Mouse (Mus musculus) liver, postnatal 0 days (tissue): ENCODE results near the gene Ano8. TPM values are rescaled to one million over a fixed set of nuclear protein-coding genes. Genes with fewer than 3 reads are reported as not detected.

ENCODE experiments used
- ATAC-seq: fragments of 200-750 bp; cut with Nextera tagmentation; 2 replicates; pipeline ENCODE4 v1.8.0; 2017; ENCODE audit warnings: mild to moderate bottlenecking, moderate library complexity
- DNase-seq: peaks from one replicate; pipeline ENCODE4 v3.0.0-alpha.2; 2016
- H3K27ac ChIP-seq: fragments of 300-500 bp; sonication (generic); 2 replicates; pipeline ENCODE4 v1.5.1; 2014; ENCODE audit warnings: antibody characterized with exemption, moderate library complexity, mild to moderate bottlenecking, low read depth
- H3K27me3 ChIP-seq: fragments of 300-500 bp; sonication (generic); 2 replicates; pipeline ENCODE4 v1.6.1; 2014; ENCODE audit warnings: low read length, control low read depth, mixed read lengths; ENCODE audit not compliant: insufficient read depth
- H3K36me3 ChIP-seq: fragments of 300-500 bp; sonication (generic); replicated peaks from 2 replicates; pipeline ENCODE4 v1.6.1; 2014; ENCODE audit warnings: mild to moderate bottlenecking, control low read depth, low read length, moderate library complexity, mixed read lengths; ENCODE audit not compliant: insufficient read depth
- H3K4me1 ChIP-seq: fragments of 300-500 bp; sonication (generic); 2 replicates; pipeline ENCODE4 v1.6.1; 2014; ENCODE audit warnings: antibody characterized with exemption, mild to moderate bottlenecking, control low read depth; ENCODE audit not compliant: insufficient read depth
- H3K4me2 ChIP-seq: fragments of 300-500 bp; sonication (generic); 2 replicates; pipeline ENCODE4 v1.6.1; 2014; ENCODE audit warnings: low read depth, mild to moderate bottlenecking, low read length, moderate library complexity, mixed read lengths
- H3K4me3 ChIP-seq: fragments of 300-500 bp; sonication (generic); 2 replicates; pipeline ENCODE4 v1.5.1; 2014; ENCODE audit warnings: low read depth, low read length
- H3K9ac ChIP-seq: fragments of 300-500 bp; sonication (generic); replicated peaks from 2 replicates; pipeline ENCODE4 v1.6.1; 2014; ENCODE audit warnings: mild to moderate bottlenecking, moderate library complexity
- H3K9me3 ChIP-seq: fragments of 300-500 bp; sonication (generic); 2 replicates; pipeline ENCODE4 v1.6.1; 2016; ENCODE audit warnings: mild to moderate bottlenecking, control low read depth, low read length, mixed read lengths
- CTCF ChIP-seq: sonication (generic); IDR thresholded peaks from 2 replicates; pipeline ENCODE4 v1.5.1; 2016; ENCODE audit warnings: antibody characterized with exemption, low read depth
- EP300 ChIP-seq: IDR thresholded peaks from 2 replicates; pipeline ENCODE4 v1.6.1; 2016; ENCODE audit warnings: antibody characterized with exemption, low read depth, mild to moderate bottlenecking
- WGBS: fragments of 180-500 bp; shearing (Covaris S2); extraction: QIAGEN DNeasy Blood & Tissue Kit; methylation state at CpG from one replicate; pipeline ENCODE4 v1.1.7; 2014; ENCODE audit not compliant: insufficient replicate concordance; 5-methylcytosine and 5-hydroxymethylcytosine counted together
- polyA plus RNA-seq: library from polyadenylated mRNA; unstranded; fragments of >200 nt; fragmentation: Nextera tagmentation; extraction: Ambion mirVana; gene quantifications from 2 replicates; pipeline ENCODE4 v1.2.1, GENCODE M21; 2015

The Ano8 gene
- polyA plus RNA-seq, 1 experiment from 2014 or later = 0.14 TPM

- ATAC-seq = no peak
- Histone ChIP-seq H3K36me3 (peaks cover 40% of the 10 kb centered on the region), H3K9ac (no peak overlapping the region), H3K4me3 (no peak overlapping the region), H3K9me3 (no peaks in the 10 kb centered on the region), H3K4me1 (peaks cover 5% of the 10 kb centered on the region; the same call in 1 of the 2 replicates), H3K27me3 (no peaks in the 10 kb centered on the region), H3K27ac (no peak overlapping the region), H3K4me2 (no peak overlapping the region)
- TF ChIP-seq CTCF = no peak
- no peak for TF ChIP-seq EP300
- WGBS = 88% methylated on average over 25 of the region's 25 CpGs
- no peak for DNase-seq
These were observed 10.7 kb downstream of the Ano8 start for GRCm38 (mm10) chr8:71474785-71475701.

- H3K9me3 ChIP-seq = no peaks in the 10 kb centered on the region
- no peak overlapping the region for H3K4me2 ChIP-seq
- H3K9ac ChIP-seq = no peak overlapping the region
- 95% methylated on average over 18 of the region's 18 CpGs for WGBS
- H3K27ac ChIP-seq = no peak overlapping the region
- ATAC-seq = no peak
- no peaks in the 10 kb centered on the region for H3K27me3 ChIP-seq
- no peak overlapping the region for H3K4me3 ChIP-seq
- DNase-seq = no peak
- peaks cover 9% of the 10 kb centered on the region; the same call in 1 of the 2 replicates for H3K4me1 ChIP-seq
- no peak for TF ChIP-seq EP300
- TF ChIP-seq CTCF = no peak
- H3K36me3 ChIP-seq = peaks cover 40% of the 10 kb centered on the region
These were observed 11.4 kb downstream of the Ano8 start for GRCm38 (mm10) chr8:71474344-71474743.

GRCm38 (mm10) chr8:71472601-71473386, 13.0 kb downstream of the Ano8 start:
- Histone ChIP-seq H3K4me3 (no peak overlapping the region), H3K4me2 (no peak overlapping the region), H3K9ac (no peak overlapping the region), H3K9me3 (no peaks in the 10 kb centered on the region), H3K36me3 (peaks cover 40% of the 10 kb centered on the region), H3K27me3 (no peaks in the 10 kb centered on the region), H3K4me1 (peaks cover 12% of the 10 kb centered on the region; the same call in 1 of the 2 replicates), H3K27ac (no peak overlapping the region)
- DNase-seq (no peak), ATAC-seq (no peak)
- TF ChIP-seq EP300 (no peak), CTCF (peak; percentile 39)
- WGBS = 85% methylated on average over 8 of the region's 8 CpGs

GRCm38 (mm10) chr8:71471861-71472260, 13.9 kb downstream of the Ano8 start:
- no peaks in the 10 kb centered on the region for H3K27me3 ChIP-seq
- H3K4me3 ChIP-seq = no peak overlapping the region
- no peaks in the 10 kb centered on the region for H3K9me3 ChIP-seq
- DNase-seq (no peak), ATAC-seq (no peak)
- peaks cover 12% of the 10 kb centered on the region; the same call in 1 of the 2 replicates for H3K4me1 ChIP-seq
- H3K4me2 ChIP-seq = no peak overlapping the region
- no peak overlapping the region for H3K27ac ChIP-seq
- 95% methylated on average over 17 of the region's 17 CpGs for WGBS
- H3K9ac ChIP-seq = no peak overlapping the region
- no peak for TF ChIP-seq EP300
- TF ChIP-seq CTCF = no peak
- peaks cover 40% of the 10 kb centered on the region for H3K36me3 ChIP-seq

GRCm38 (mm10) chr8:71470913-71471255, 14.9 kb downstream of the Ano8 start:
- no peak overlapping the region for H3K4me2 ChIP-seq
- H3K9me3 ChIP-seq = no peaks in the 10 kb centered on the region
- no peak for TF ChIP-seq CTCF
- no peak for TF ChIP-seq EP300
- no peak overlapping the region for H3K27ac ChIP-seq
- no peaks in the 10 kb centered on the region for H3K27me3 ChIP-seq
- WGBS = 82% methylated on average over 5 of the region's 5 CpGs
- peaks cover 12% of the 10 kb centered on the region for H3K4me1 ChIP-seq
- H3K36me3 ChIP-seq = peaks cover 40% of the 10 kb centered on the region
- H3K9ac ChIP-seq = no peak overlapping the region
- ATAC-seq (no peak), DNase-seq (no peak)
- H3K4me3 ChIP-seq = no peak overlapping the region

- H3K36me3 ChIP-seq = peaks cover 41% of the 10 kb centered on the region
- 79% methylated on average over 3 of the region's 3 CpGs for WGBS
- no peak for TF ChIP-seq EP300
- no peak for TF ChIP-seq CTCF
These were observed 15.4 kb downstream of the Ano8 start for GRCm38 (mm10) chr8:71470146-71470912.

More at GRCm38 (mm10) chr8:71470146-71470912, 15.4 kb downstream of the Ano8 start:
- ATAC-seq = no peak
- Histone ChIP-seq H3K9ac (0 out of 2 replicates have a peak overlapping the region, but pooled peaks have one; percentile 84), H3K4me1 (peaks cover 17% of the 10 kb centered on the region), H3K27ac (no peak overlapping the region), H3K9me3 (no peaks in the 10 kb centered on the region), H3K27me3 (no peaks in the 10 kb centered on the region), H3K4me3 (peak overlapping the region; percentile 91), H3K4me2 (peak overlapping the region; percentile 87)
- DNase-seq = no peak
